Mouse (Mus musculus) liver, embryonic 11.5 days (tissue): ENCODE data around the gene Tbcd. TPM values are rescaled to one million over a fixed set of nuclear protein-coding genes. Genes with fewer than 3 reads are reported as not detected.

Experiments used
- ATAC-seq: fragments of 200-750 bp; cut with Nextera tagmentation; replicated peaks from 2 replicates; pipeline ENCODE4 v1.8.0; 2017; ENCODE audit warnings: moderate number of reproducible peaks, mild to moderate bottlenecking, moderate TSS enrichment, moderate library complexity; ENCODE audit not compliant: low FRiP score
- DNase-seq: peaks from one replicate; pipeline ENCODE4 v3.0.0-alpha.2; 2017; ENCODE audit warnings: low spot score
- H3K27ac ChIP-seq: fragments of 300-500 bp; sonication (generic); 2 replicates; pipeline ENCODE4 v1.5.1; 2014; ENCODE audit warnings: mild to moderate bottlenecking, low read depth, low read length, control low read depth
- H3K27me3 ChIP-seq: fragments of 300-500 bp; sonication (generic); replicated peaks from 2 replicates; pipeline ENCODE4 v1.6.1; 2014; ENCODE audit warnings: low read length, mixed read lengths; ENCODE audit not compliant: control insufficient read depth, insufficient read depth
- H3K36me3 ChIP-seq: fragments of 300-500 bp; sonication (generic); 2 replicates; pipeline ENCODE4 v1.6.1; 2014; ENCODE audit warnings: mild to moderate bottlenecking, low read length, moderate library complexity, mixed read lengths; ENCODE audit not compliant: control insufficient read depth, insufficient read depth
- H3K4me1 ChIP-seq: fragments of 300-500 bp; sonication (generic); replicated peaks from 2 replicates; pipeline ENCODE4 v1.6.1; 2014; ENCODE audit warnings: low read length, mixed read lengths; ENCODE audit not compliant: control insufficient read depth, insufficient read depth
- H3K4me2 ChIP-seq: fragments of 300-500 bp; sonication (generic); 2 replicates; pipeline ENCODE4 v1.6.1; 2014; ENCODE audit warnings: mild to moderate bottlenecking, control low read depth, moderate library complexity
- H3K4me3 ChIP-seq: fragments of 300-500 bp; sonication (generic); 2 replicates; pipeline ENCODE4 v1.5.1; 2014; ENCODE audit warnings: low read depth, low read length, control low read depth
- H3K9ac ChIP-seq: fragments of 300-500 bp; sonication (generic); 2 replicates; pipeline ENCODE4 v1.6.1; 2014; ENCODE audit warnings: low read depth, low read length, control low read depth
- H3K9me3 ChIP-seq: fragments of 300-500 bp; sonication (generic); 2 replicates; pipeline ENCODE4 v1.6.1; 2016; ENCODE audit warnings: low read length, inconsistent platforms, mixed read lengths; ENCODE audit not compliant: control insufficient read depth
- WGBS: fragments of 180-500 bp; shearing (Covaris S2); extraction: QIAGEN DNeasy Blood & Tissue Kit; methylation state at CpG from one replicate; pipeline ENCODE4 v1.1.7; 2014; 5-methylcytosine and 5-hydroxymethylcytosine counted together
- polyA plus RNA-seq: library from polyadenylated mRNA; unstranded; fragments of >200 nt; fragmentation: Nextera tagmentation; extraction: Ambion mirVana; gene quantifications from 2 replicates; pipeline ENCODE4 v1.2.1, GENCODE M21; 2014

Tbcd gene
- polyA plus RNA-seq, 1 experiment from 2014 or later: 35.9 TPM

DNA sequence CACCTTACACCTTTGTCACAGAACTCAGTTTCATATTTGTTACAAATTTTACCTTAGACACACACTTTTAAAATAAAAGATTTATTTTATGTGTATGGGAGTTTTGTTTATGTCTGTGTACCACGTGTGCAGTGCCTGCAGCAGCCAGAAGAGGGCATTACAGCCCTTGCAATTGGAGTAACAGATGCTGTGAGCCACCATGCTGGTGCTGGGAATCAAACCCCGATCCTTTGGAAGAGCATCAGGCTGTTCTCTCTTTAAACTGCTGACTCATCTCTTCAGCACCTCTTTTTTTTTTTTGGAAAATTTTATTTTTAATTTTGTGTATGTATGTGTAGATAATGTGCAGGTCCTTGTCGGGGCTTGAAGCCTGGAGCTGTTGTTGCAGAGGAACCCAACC is 6.1 kb downstream of the Tbcd start:
- Histone ChIP-seq H3K27ac (no peak overlapping the region), H3K27me3 (no peaks in the 10 kb centered on the region), H3K9me3 (no peaks in the 10 kb centered on the region), H3K4me2 (no peak overlapping the region), H3K4me1 (peaks cover 5% of the 10 kb centered on the region; the same call in 1 of the 2 replicates), H3K36me3 (peaks cover 15% of the 10 kb centered on the region; the same call in 1 of the 2 replicates), H3K4me3 (no peak overlapping the region), H3K9ac (no peak overlapping the region)
- ATAC-seq: no peak
- 84% methylated on average over 3 of the region's 3 CpGs for WGBS
- no peak for DNase-seq

DNA sequence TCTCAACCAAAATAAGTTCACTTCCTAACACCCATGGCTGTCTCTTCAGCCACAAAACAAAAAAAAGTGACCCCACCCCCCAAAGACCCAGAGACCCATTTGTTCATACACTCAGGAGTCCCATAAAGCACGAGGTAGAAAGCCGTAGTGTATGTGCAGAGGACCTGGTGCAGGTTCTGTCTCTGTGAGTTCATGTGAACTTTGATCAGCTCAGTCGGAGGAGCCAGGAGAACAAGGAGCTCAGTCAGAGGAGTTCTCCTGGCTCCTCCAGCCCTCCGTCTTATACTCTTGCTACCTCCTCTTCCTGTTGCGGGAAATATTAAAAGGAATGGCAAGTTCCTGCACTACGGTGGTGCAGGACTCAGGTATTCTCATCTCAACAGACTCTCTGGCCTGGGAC is 15.7 kb downstream of the Tbcd start:
- H3K4me1 ChIP-seq: no peaks in the 10 kb centered on the region
- H3K9me3 ChIP-seq: no peaks in the 10 kb centered on the region
- H3K4me2 ChIP-seq: no peak overlapping the region
- H3K36me3 ChIP-seq: peaks cover 10% of the 10 kb centered on the region
- H3K27me3 ChIP-seq: no peaks in the 10 kb centered on the region
- DNase-seq (no peak), ATAC-seq (no peak)
- no peak overlapping the region for H3K4me3 ChIP-seq
- H3K27ac ChIP-seq: no peak overlapping the region
- no peak overlapping the region for H3K9ac ChIP-seq
- 87% methylated on average over 6 of the region's 6 CpGs for WGBS

DNA sequence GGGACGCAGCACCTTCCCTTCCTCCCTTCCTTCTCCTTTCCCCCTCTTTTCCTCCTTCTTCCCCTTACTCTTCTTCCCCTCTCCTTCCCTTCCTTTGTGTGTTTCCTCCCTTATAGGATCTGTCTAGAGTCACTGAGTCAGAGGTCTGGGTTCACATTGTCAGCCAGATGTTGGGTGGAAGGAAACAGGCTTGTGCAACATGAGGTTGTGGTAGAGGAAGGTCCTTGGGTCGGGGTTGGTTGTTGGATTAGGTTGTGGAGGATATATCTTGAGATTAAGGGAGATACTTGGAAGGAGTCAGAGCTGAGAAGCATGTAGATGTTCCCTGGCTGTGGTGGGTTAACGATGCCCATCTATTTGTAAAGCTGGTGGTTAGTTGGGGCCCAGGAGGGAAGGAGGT is 23.1 kb downstream of the Tbcd start:
- DNase-seq: no peak
- H3K4me3 ChIP-seq: no peak overlapping the region
- H3K27me3 ChIP-seq: no peaks in the 10 kb centered on the region
- H3K36me3 ChIP-seq: peaks cover 2% of the 10 kb centered on the region; the same call in 1 of the 2 replicates
- H3K27ac ChIP-seq: no peak overlapping the region
- no peaks in the 10 kb centered on the region for H3K9me3 ChIP-seq
- H3K4me2 ChIP-seq: no peak overlapping the region
- no peak overlapping the region for H3K9ac ChIP-seq
- H3K4me1 ChIP-seq: no peaks in the 10 kb centered on the region; the same call in 1 of the 2 replicates
- 65% methylated on average over 3 of the region's 3 CpGs for WGBS
- no peak for ATAC-seq

DNA sequence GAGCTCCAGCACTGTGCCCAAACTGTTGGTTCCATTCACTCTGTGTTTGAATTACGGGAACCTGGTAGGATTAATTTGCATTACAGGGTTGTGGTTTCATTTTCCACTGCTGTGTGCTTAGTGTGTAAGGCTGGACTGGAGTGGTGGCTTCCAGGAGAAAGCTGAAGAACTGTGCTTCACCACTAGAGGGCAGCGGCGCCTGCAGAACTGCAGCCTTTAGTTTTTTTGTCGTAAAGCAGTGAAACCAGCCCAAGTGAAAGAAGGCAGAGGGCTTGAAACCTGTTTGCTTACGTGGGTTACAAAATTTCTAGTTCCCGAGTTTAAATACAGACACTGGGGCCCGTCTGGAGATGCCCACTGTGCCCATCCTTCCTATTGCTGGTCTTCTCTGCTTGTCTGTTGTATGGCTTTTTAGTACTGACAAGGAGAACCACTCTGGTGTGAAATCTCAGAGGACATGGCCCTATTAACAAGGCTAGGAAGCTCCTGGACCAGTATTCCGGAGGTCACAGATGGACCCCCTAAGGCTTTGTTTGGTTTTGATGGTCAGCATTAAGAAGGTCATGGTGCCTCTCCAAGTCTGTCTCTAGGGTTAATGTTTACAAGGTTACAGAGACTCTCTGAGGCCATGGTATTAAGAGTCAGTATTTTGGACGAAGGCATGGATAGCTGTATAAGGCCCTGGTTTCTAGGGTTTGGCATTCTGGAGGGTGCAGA is 24.1 kb downstream of the Tbcd start:
- Histone ChIP-seq H3K4me3 (no peak overlapping the region), H3K36me3 (peaks cover 2% of the 10 kb centered on the region; the same call in 1 of the 2 replicates), H3K4me2 (no peak overlapping the region), H3K9me3 (no peaks in the 10 kb centered on the region), H3K27me3 (no peaks in the 10 kb centered on the region), H3K4me1 (no peaks in the 10 kb centered on the region; the same call in 1 of the 2 replicates), H3K27ac (no peak overlapping the region), H3K9ac (no peak overlapping the region)
- WGBS: 39% methylated on average over 9 of the region's 9 CpGs
- ATAC-seq (0 out of 2 replicates have a peak, but pooled peaks have one; percentile 34), DNase-seq (peak; percentile 65)

DNA sequence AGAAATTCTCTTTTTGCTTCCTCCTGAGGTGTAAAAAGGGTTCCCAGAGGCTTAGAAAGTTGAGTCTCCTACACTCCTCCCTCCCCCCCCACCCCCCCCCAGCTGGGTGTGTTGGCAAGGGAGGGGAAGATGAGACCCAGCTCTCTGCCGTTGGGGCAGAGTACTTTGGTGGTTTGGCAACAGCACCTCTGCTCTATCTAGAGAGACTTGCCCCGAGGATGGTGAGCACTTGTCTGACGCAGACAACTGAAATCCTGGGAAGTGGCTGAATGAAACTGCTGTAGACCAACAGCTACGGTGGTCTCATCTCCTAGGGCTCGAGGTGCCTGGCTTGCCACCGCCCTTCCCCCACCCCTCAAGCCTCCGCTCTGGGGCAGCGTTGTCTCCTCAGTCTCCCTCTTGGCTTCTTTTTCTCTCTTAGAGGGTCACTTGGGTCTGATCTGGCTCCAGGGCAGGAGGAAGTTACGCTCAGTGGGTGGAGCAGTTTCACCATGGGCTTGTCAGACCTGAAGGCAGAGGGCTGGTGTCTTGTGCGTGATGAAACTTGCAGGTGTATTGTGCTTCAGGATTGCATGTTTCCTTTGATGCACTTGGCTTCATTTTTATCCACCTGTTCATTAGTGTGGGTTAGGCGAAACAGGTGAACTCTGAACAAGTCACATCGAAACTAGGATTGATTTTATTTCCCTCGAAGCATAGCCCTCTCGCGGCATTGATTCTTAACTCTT is 27.9 kb downstream of the Tbcd start:
- ATAC-seq (no peak), DNase-seq (no peak)
- Histone ChIP-seq H3K4me1 (no peaks in the 10 kb centered on the region; the same call in 1 of the 2 replicates), H3K36me3 (peaks cover 4% of the 10 kb centered on the region; the same call in 1 of the 2 replicates), H3K4me2 (no peak overlapping the region), H3K9me3 (no peaks in the 10 kb centered on the region), H3K27me3 (no peaks in the 10 kb centered on the region), H3K4me3 (no peak overlapping the region), H3K9ac (no peak overlapping the region), H3K27ac (no peak overlapping the region)
- 89% methylated on average over 15 of the region's 15 CpGs for WGBS

GRCm38 (mm10) chr11:121481129-121481528 is 29.4 kb downstream of the Tbcd start:
- DNase-seq (no peak), ATAC-seq (no peak; the same call in 1 of the 2 replicates)
- 88% methylated on average over 2 of the region's 2 CpGs for WGBS
- Histone ChIP-seq H3K27me3 (no peaks in the 10 kb centered on the region), H3K9ac (no peak overlapping the region), H3K4me3 (no peak overlapping the region), H3K27ac (no peak overlapping the region), H3K4me1 (no peaks in the 10 kb centered on the region; the same call in 1 of the 2 replicates), H3K4me2 (no peak overlapping the region), H3K9me3 (no peaks in the 10 kb centered on the region), H3K36me3 (peaks cover 3% of the 10 kb centered on the region; the same call in 1 of the 2 replicates)

- no peaks in the 10 kb centered on the region for H3K27me3 ChIP-seq
- H3K9ac ChIP-seq: no peak overlapping the region
- 68% methylated on average over 9 of the region's 9 CpGs for WGBS
- H3K9me3 ChIP-seq: no peaks in the 10 kb centered on the region
- H3K27ac ChIP-seq: no peak overlapping the region
- no peaks in the 10 kb centered on the region for H3K4me1 ChIP-seq
- peaks cover 2% of the 10 kb centered on the region; the same call in 1 of the 2 replicates for H3K36me3 ChIP-seq
- ATAC-seq (no peak), DNase-seq (no peak)
- no peak overlapping the region for H3K4me3 ChIP-seq
- no peak overlapping the region for H3K4me2 ChIP-seq
Observed at GRCm38 (mm10) chr11:121485882-121486281, 34.1 kb downstream of the Tbcd start.

DNA sequence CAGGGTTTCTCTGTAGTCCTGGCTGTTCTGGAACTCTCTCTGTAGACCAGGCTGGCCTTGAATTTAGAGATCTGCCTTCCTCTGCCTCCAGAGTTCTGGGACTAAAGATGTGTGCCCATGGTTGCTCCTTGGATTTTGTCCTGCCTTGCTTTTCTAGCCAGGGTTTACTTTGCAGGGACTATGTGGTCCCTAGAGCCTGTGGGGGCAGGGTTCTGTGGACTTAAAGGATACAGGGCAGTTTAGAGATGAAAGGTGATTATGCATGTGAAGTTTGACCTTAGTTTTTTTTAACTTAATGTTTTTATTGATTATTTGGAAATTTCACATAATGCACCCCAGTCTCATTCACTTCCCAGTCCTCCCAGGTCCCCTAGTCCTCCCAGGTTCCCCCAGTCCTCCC is 38.9 kb downstream of the Tbcd start:
- Histone ChIP-seq H3K27me3 (no peaks in the 10 kb centered on the region), H3K36me3 (0 out of 2 replicates have a peak, but pooled peaks cover 2% of the 10 kb centered on the region), H3K9ac (no peak overlapping the region), H3K9me3 (no peaks in the 10 kb centered on the region), H3K4me3 (no peak overlapping the region), H3K4me1 (no peaks in the 10 kb centered on the region), H3K4me2 (no peak overlapping the region), H3K27ac (no peak overlapping the region)
- DNase-seq: no peak
- no peak for ATAC-seq
